Mouse (Mus musculus): ENCODE results near the gene Htra3. TPM values are rescaled to one million over a fixed set of nuclear protein-coding genes. Genes with fewer than 3 reads are reported as not detected.

Htra3 gene
- not detected for polyA plus RNA-seq (2017; shearing (Covaris generic))

GRCm38 (mm10) chr5:35679256-35680155 lies at the start of gene Htra3:
TSS of gene Htra3 (minus strand) at chr5:35679782.

Other genes with a start within 250 kb of the Htra3 start
- gene Cpz, start 154.1 kb downstream of the Htra3 start, polyA plus RNA-seq (2017; shearing (Covaris generic)): not detected
- gene Trmt44, start 104.7 kb downstream of the Htra3 start, polyA plus RNA-seq (2017; shearing (Covaris generic)): 2.7 TPM
- gene Acox3, start 96.7 kb downstream of the Htra3 start, polyA plus RNA-seq (2017; shearing (Covaris generic)): 24.8 TPM
- gene Sh3tc1, start 60.2 kb upstream of the Htra3 start, polyA plus RNA-seq (2017; shearing (Covaris generic)): 0.60 TPM
- 7.9 TPM for gene Ablim2, start 78.1 kb upstream of the Htra3 start, polyA plus RNA-seq (2017; shearing (Covaris generic))
- 6.8 TPM for gene Afap1, start 213.5 kb upstream of the Htra3 start, polyA plus RNA-seq (2017; shearing (Covaris generic))